Mouse (Mus musculus): ENCODE results near the gene Tax1bp1. TPM values are rescaled to one million over a fixed set of nuclear protein-coding genes. Genes with fewer than 3 reads are reported as not detected.

Tax1bp1 gene
- total and polyA plus RNA-seq, 3 experiments = 42.2 to 61.7 (median 61.6) TPM

DNA sequence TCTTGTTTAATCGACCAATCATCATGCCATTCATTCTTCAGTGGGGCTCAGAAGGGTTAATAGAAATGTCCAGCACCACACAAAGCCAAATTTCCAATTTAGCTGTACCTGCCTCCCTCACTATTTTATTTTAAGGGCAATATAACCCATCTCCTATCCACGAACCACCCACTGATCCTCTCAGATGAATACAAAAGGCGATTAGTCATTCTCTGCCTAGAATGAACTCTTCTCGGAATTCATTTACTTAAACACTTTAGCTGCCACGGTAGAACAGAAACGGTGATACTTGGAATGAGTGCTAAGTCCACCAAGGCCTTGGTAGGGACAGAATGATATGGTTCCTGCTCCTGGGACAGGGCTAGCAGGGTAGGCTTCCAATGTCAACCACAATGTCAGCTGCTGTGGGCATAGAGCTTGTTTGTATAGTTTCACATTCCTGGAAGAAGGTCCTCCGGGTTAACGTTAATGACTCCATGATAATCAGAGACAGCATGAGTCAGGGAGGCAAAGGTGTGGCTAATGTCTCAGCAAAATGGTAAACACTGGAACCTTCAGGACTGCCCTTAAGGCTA lies 33.0 kb upstream of the Tax1bp1 start:
- dilution Hi-C loops (cut with MboI; ENCODE audit: extremely low pct_ligation_motif_present, extremely low pct_unique_long_range_greater_than_20kb, low sequenced_read_pairs) (no loop called here), in situ Hi-C loops (cut with MboI; ENCODE audit: low pct_ligation_motif_present, low pct_unique_long_range_greater_than_20kb, low sequenced_read_pairs) (no loop called here)
- no peak for DNase-seq (ENCODE audit: extremely low read depth)
- H3K27ac ChIP-seq (ENCODE audit: insufficient read depth, low read depth) = no peak overlapping the region
- no peaks in the 10 kb centered on the region for H3K36me3 ChIP-seq (replicated peaks in 1 of 2; ENCODE audit: control insufficient read depth in 1 of 2, insufficient read depth in 1 of 2, low read length in 1 of 2)
- H3K27me3 ChIP-seq (replicated peaks) = no peaks in the 10 kb centered on the region
- H3K9ac ChIP-seq (ENCODE audit: insufficient read depth, low read depth) = no peak overlapping the region
- H3K4me2 ChIP-seq (ENCODE audit: insufficient read depth, low read depth, poor library complexity, severe bottlenecking) = no peak overlapping the region
- TF ChIP-seq SMC3 (IDR thresholded peaks at IDR 0.05; ENCODE audit: low read depth, low read length) (no peak), KAT2A (IDR thresholded peaks at IDR 0.05; ENCODE audit: insufficient replicate concordance, low read length) (no peak), CHD1 (IDR thresholded peaks at IDR 0.05; ENCODE audit: low read depth, low read length) (no peak), JUN (IDR thresholded peaks at IDR 0.05; ENCODE audit: insufficient read depth, low read depth, low read length) (no peak)
- H3K4me3 ChIP-seq (replicated peaks in 1 of 3; ENCODE audit: low read depth in 2 of 3, low read length in 2 of 3, poor library complexity in 1 of 3) = no peak overlapping the region
- H3K9me3 ChIP-seq (replicated peaks; ENCODE audit: low read length) = no peaks in the 10 kb centered on the region
- H3K79me2 ChIP-seq (replicated peaks; ENCODE audit: control insufficient read depth, extremely low read depth, insufficient read depth, poor library complexity, severe bottlenecking) = no peaks in the 10 kb centered on the region
- peaks cover 8% of the 10 kb centered on the region in 2 experiments for H3K4me1 ChIP-seq (ENCODE audit: control insufficient read depth in 1 of 2, insufficient read depth in 2 of 2)

GRCm38 (mm10) chr6:52681847-52682485 lies 31.6 kb upstream of the Tax1bp1 start:
- H3K4me1 ChIP-seq (ENCODE audit: control insufficient read depth in 1 of 2, insufficient read depth in 2 of 2) = peaks cover 8 to 12% of the 10 kb centered on the region in 2 experiments
- no peak overlapping the region for H3K27ac ChIP-seq (ENCODE audit: insufficient read depth, low read depth)
- in situ Hi-C loops (cut with MboI; ENCODE audit: low pct_ligation_motif_present, low pct_unique_long_range_greater_than_20kb, low sequenced_read_pairs) = no loop called here
- dilution Hi-C loops (cut with MboI; ENCODE audit: extremely low pct_ligation_motif_present, extremely low pct_unique_long_range_greater_than_20kb, low sequenced_read_pairs) = no loop called here
- H3K79me2 ChIP-seq (replicated peaks; ENCODE audit: control insufficient read depth, extremely low read depth, insufficient read depth, poor library complexity, severe bottlenecking) = no peaks in the 10 kb centered on the region
- H3K27me3 ChIP-seq (replicated peaks) = no peaks in the 10 kb centered on the region
- H3K4me2 ChIP-seq (ENCODE audit: insufficient read depth, low read depth, poor library complexity, severe bottlenecking) = no peak overlapping the region
- no peak overlapping the region for H3K9ac ChIP-seq (ENCODE audit: insufficient read depth, low read depth)
- H3K36me3 ChIP-seq (replicated peaks in 1 of 2; ENCODE audit: control insufficient read depth in 1 of 2, insufficient read depth in 1 of 2, low read length in 1 of 2) = no peaks in the 10 kb centered on the region
- H3K4me3 ChIP-seq (replicated peaks in 1 of 3; ENCODE audit: low read depth in 2 of 3, low read length in 2 of 3, poor library complexity in 1 of 3) = no peak overlapping the region
- DNase-seq (ENCODE audit: extremely low read depth) = no peak
- TF ChIP-seq MYC (IDR thresholded peaks at IDR 0.05; ENCODE audit: low read depth, low read length) = no peak
- no peak for TF ChIP-seq MEF2A (IDR thresholded peaks at IDR 0.05; ENCODE audit: borderline replicate concordance, low read depth, low read length)
- TF ChIP-seq UBTF (IDR thresholded peaks at IDR 0.05; ENCODE audit: low read depth, low read length) = no peak
- TF ChIP-seq JUND (conservative IDR thresholded peaks at IDR 0.05; ENCODE audit: low read depth, low read length) = no peak
- no peak for TF ChIP-seq CTCF (conservative IDR thresholded peaks at IDR 0.05 in 1 of 2, IDR thresholded peaks at IDR 0.05 in 1 of 2; ENCODE audit: low read depth in 2 of 2, low read length in 2 of 2)
- TF ChIP-seq SMC3 (IDR thresholded peaks at IDR 0.05; ENCODE audit: low read depth, low read length) = no peak
- TF ChIP-seq POLR2AphosphoS2 (IDR thresholded peaks at IDR 0.05; ENCODE audit: low read depth, low read length) = no peak
- TF ChIP-seq RCOR1 (conservative IDR thresholded peaks at IDR 0.05; ENCODE audit: low read depth, low read length) = no peak
- no peak for TF ChIP-seq MAX (IDR thresholded peaks at IDR 0.05; ENCODE audit: low read length)
- TF ChIP-seq CHD2 (IDR thresholded peaks at IDR 0.05; ENCODE audit: low read length) = no peak
- no peak for TF ChIP-seq HCFC1 (IDR thresholded peaks at IDR 0.05; ENCODE audit: low read depth, low read length)
- TF ChIP-seq EP300 (IDR thresholded peaks at IDR 0.05; ENCODE audit: low read length) = no peak
- TF ChIP-seq PAX5 (IDR thresholded peaks at IDR 0.05; ENCODE audit: low read length) = no peak
- no peak for TF ChIP-seq CHD1 (IDR thresholded peaks at IDR 0.05; ENCODE audit: low read depth, low read length)
- TF ChIP-seq E2F4 (IDR thresholded peaks at IDR 0.05; ENCODE audit: insufficient replicate concordance, low read depth, low read length) = no peak
- no peak for TF ChIP-seq MXI1 (IDR thresholded peaks at IDR 0.05; ENCODE audit: low read depth, low read length)
- TF ChIP-seq ZC3H11A (IDR thresholded peaks at IDR 0.05; ENCODE audit: low read depth, low read length) = no peak
- no peak for TF ChIP-seq NRF1 (IDR thresholded peaks at IDR 0.05; ENCODE audit: low read depth, low read length)
- H3K9me3 ChIP-seq (replicated peaks; ENCODE audit: low read length) = no peaks in the 10 kb centered on the region
